Mouse (Mus musculus): Measurements from ENCODE around the gene Rad54l2. TPM values are rescaled to one million over a fixed set of nuclear protein-coding genes. Genes with fewer than 3 reads are reported as not detected.

Gene Rad54l2
- polyA plus RNA-seq, 1 experiment from 2014 or later: 5.3 TPM

DNA sequence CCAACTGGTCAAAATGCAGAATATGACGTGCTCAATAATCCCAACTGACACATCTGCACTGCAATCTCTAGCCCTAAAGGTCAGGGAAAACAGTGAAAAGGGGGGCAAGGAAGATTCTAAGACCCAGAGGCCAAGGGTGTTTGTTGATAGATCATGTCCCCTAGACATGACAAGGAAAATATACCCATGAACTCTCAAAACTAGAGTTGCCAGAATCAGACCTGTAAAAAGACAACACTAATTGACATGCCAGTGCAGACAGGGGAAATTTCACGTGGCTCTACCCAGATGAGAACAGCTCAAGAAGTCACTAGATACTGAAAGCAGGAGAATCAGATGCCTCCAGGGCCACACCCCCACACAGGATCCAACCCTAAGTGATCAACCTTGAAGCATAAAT, 55.3 kb downstream of the Rad54l2 start:
- H3K27ac ChIP-seq (ENCODE audit: low read depth, low read length): no peak overlapping the region
- no peak overlapping the region for H3K4me2 ChIP-seq (ENCODE audit: low read length)
- no peaks in the 10 kb centered on the region for H3K27me3 ChIP-seq (replicated peaks; ENCODE audit: control insufficient read depth, insufficient read depth, low read length)
- WGBS: 88% methylated on average over 2 of the region's 2 CpGs
- no peak overlapping the region for H3K9ac ChIP-seq (ENCODE audit: low read depth, low read length)
- no peaks in the 10 kb centered on the region for H3K4me1 ChIP-seq (ENCODE audit: control insufficient read depth, insufficient read depth, low read depth, low read length)
- no peak overlapping the region for H3K4me3 ChIP-seq (ENCODE audit: low read length)
- no peaks in the 10 kb centered on the region for H3K36me3 ChIP-seq (ENCODE audit: control insufficient read depth, insufficient read depth, low read length)
- no peaks in the 10 kb centered on the region for H3K9me3 ChIP-seq (ENCODE audit: control insufficient read depth, low read length)
- no peak for ATAC-seq

DNA sequence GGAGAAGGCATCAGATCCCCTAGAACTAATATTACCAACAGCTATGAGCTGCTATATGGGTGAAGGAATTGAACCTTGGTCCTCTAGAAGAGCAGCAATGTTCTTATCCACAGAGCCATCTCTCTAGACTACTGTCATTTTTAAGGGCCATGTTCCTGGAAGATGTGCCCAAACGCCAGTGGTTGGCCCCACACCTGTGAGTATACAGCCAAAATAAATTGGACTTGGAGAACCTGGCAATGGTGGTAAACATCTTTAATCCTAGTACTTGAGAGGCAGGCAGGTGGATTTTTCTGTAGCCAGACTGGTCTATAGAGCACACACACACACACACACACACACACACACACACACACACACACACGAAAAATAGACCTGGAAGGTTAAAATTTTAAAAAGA, 59.6 kb downstream of the Rad54l2 start:
- Histone ChIP-seq H3K36me3 (ENCODE audit: control insufficient read depth, insufficient read depth, low read length) (no peaks in the 10 kb centered on the region), H3K9me3 (ENCODE audit: control insufficient read depth, low read length) (no peaks in the 10 kb centered on the region), H3K4me3 (ENCODE audit: low read length) (no peak overlapping the region), H3K9ac (ENCODE audit: low read depth, low read length) (no peak overlapping the region), H3K27me3 (replicated peaks; ENCODE audit: control insufficient read depth, insufficient read depth, low read length) (no peaks in the 10 kb centered on the region), H3K4me2 (ENCODE audit: low read length) (no peak overlapping the region), H3K27ac (ENCODE audit: low read depth, low read length) (no peak overlapping the region), H3K4me1 (ENCODE audit: control insufficient read depth, insufficient read depth, low read depth, low read length) (no peaks in the 10 kb centered on the region)
- ATAC-seq: no peak
- 94% methylated on average over 2 of the region's 2 CpGs for WGBS

- no peaks in the 10 kb centered on the region for H3K4me1 ChIP-seq (ENCODE audit: control insufficient read depth, insufficient read depth, low read depth, low read length)
- no peaks in the 10 kb centered on the region for H3K9me3 ChIP-seq (ENCODE audit: control insufficient read depth, low read length)
- H3K4me2 ChIP-seq (ENCODE audit: low read length): no peak overlapping the region
- 100% methylated on average over 1 of the region's 1 CpGs for WGBS
- no peak overlapping the region for H3K4me3 ChIP-seq (ENCODE audit: low read length)
- H3K27me3 ChIP-seq (replicated peaks; ENCODE audit: control insufficient read depth, insufficient read depth, low read length): no peaks in the 10 kb centered on the region
- no peaks in the 10 kb centered on the region for H3K36me3 ChIP-seq (ENCODE audit: control insufficient read depth, insufficient read depth, low read length)
- ATAC-seq: no peak
- H3K9ac ChIP-seq (ENCODE audit: low read depth, low read length): no peak overlapping the region
- no peak overlapping the region for H3K27ac ChIP-seq (ENCODE audit: low read depth, low read length)
These were observed 62.1 kb downstream of the Rad54l2 start for GRCm38 (mm10) chr9:106726891-106727290.

DNA sequence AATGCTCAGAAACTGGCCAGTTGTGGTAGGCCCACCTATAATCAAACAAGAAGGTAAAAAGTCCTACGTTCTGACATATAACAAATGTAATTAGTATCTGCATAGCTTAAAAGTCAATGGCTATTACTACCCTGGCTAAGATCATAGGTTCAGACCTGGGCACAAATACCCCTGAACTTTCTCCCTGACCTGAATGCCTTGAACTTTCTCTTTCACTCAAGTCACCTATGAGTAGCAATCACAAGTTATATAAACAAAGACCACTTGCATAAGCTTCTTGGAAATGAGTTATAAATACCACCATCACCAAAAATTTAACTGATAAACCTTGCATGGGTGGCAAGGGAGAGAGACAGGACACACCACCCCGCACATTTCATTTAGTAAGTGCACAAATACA, 63.6 kb downstream of the Rad54l2 start:
- Histone ChIP-seq H3K4me2 (ENCODE audit: low read length) (no peak overlapping the region), H3K36me3 (ENCODE audit: control insufficient read depth, insufficient read depth, low read length) (no peaks in the 10 kb centered on the region), H3K27me3 (replicated peaks; ENCODE audit: control insufficient read depth, insufficient read depth, low read length) (no peaks in the 10 kb centered on the region), H3K9me3 (ENCODE audit: control insufficient read depth, low read length) (no peaks in the 10 kb centered on the region), H3K4me1 (ENCODE audit: control insufficient read depth, insufficient read depth, low read depth, low read length) (no peaks in the 10 kb centered on the region), H3K4me3 (ENCODE audit: low read length) (no peak overlapping the region), H3K27ac (ENCODE audit: low read depth, low read length) (no peak overlapping the region), H3K9ac (ENCODE audit: low read depth, low read length) (no peak overlapping the region)
- WGBS: 90% methylated on average over 2 of the region's 2 CpGs
- ATAC-seq: no peak

DNA sequence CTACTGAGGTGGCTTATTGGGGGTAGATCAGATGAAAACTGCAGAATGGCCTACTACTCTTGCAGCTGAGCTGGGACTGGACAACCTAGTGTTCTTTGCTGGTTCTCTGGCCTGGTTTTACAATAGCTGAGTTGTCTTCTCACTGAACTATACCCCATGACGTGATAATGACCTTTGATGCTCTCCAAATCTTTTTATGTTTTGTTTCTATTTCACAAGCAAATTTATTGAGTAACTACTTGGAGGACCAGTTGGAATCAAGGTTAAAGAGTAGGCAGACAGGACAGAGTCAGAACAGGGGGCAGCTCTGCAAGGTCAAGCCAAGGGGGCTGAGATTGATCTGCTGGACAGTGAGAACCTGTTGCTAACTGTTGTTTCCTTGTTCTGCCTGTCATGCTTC, 64.1 kb downstream of the Rad54l2 start:
- Histone ChIP-seq H3K4me3 (ENCODE audit: low read length) (no peak overlapping the region), H3K9ac (ENCODE audit: low read depth, low read length) (no peak overlapping the region), H3K27ac (ENCODE audit: low read depth, low read length) (no peak overlapping the region), H3K36me3 (ENCODE audit: control insufficient read depth, insufficient read depth, low read length) (no peaks in the 10 kb centered on the region; the same call in 1 of the 2 replicates), H3K27me3 (replicated peaks; ENCODE audit: control insufficient read depth, insufficient read depth, low read length) (no peaks in the 10 kb centered on the region), H3K9me3 (ENCODE audit: control insufficient read depth, low read length) (no peaks in the 10 kb centered on the region), H3K4me1 (ENCODE audit: control insufficient read depth, insufficient read depth, low read depth, low read length) (no peaks in the 10 kb centered on the region), H3K4me2 (ENCODE audit: low read length) (no peak overlapping the region)
- 90% methylated on average over 1 of the region's 1 CpGs for WGBS
- ATAC-seq: no peak

- 97% methylated on average over 4 of the region's 4 CpGs for WGBS
- no peak overlapping the region for H3K27ac ChIP-seq (ENCODE audit: low read depth, low read length)
- no peaks in the 10 kb centered on the region for H3K27me3 ChIP-seq (replicated peaks; ENCODE audit: control insufficient read depth, insufficient read depth, low read length)
- H3K4me3 ChIP-seq (ENCODE audit: low read length): no peak overlapping the region
- ATAC-seq: no peak
- H3K4me1 ChIP-seq (ENCODE audit: control insufficient read depth, insufficient read depth, low read depth, low read length): no peaks in the 10 kb centered on the region
- no peak overlapping the region for H3K9ac ChIP-seq (ENCODE audit: low read depth, low read length)
- H3K9me3 ChIP-seq (ENCODE audit: control insufficient read depth, low read length): no peaks in the 10 kb centered on the region
- peaks cover 17% of the 10 kb centered on the region for H3K36me3 ChIP-seq (ENCODE audit: control insufficient read depth, insufficient read depth, low read length)
- no peak overlapping the region for H3K4me2 ChIP-seq (ENCODE audit: low read length)
These were observed 72.3 kb downstream of the Rad54l2 start for GRCm38 (mm10) chr9:106716729-106717128.

DNA sequence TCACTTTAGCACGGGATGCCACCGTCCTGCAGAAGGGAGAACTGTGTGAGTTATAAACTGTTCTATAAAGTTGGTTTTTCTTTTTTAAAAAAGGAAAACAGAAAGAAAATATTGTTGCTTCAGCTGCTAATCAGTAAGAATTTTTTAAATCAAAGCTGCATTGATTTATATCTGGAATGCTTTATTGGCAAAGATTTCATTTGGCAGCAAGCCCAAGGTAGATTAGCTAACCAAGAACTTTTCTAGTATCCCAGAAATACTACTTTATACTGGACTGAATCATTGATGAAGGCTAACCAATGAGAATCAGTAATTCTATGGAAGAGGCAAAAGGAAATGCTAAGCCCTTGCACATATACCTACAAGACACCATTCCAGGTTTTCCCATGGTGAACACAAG, 72.8 kb downstream of the Rad54l2 start:
- H3K27ac ChIP-seq (ENCODE audit: low read depth, low read length): no peak overlapping the region
- H3K4me3 ChIP-seq (ENCODE audit: low read length): no peak overlapping the region
- H3K36me3 ChIP-seq (ENCODE audit: control insufficient read depth, insufficient read depth, low read length): peaks cover 17% of the 10 kb centered on the region
- 97% methylated on average over 2 of the region's 2 CpGs for WGBS
- ATAC-seq: no peak
- no peak overlapping the region for H3K9ac ChIP-seq (ENCODE audit: low read depth, low read length)
- no peaks in the 10 kb centered on the region for H3K9me3 ChIP-seq (ENCODE audit: control insufficient read depth, low read length)
- H3K4me2 ChIP-seq (ENCODE audit: low read length): no peak overlapping the region
- no peaks in the 10 kb centered on the region for H3K27me3 ChIP-seq (replicated peaks; ENCODE audit: control insufficient read depth, insufficient read depth, low read length)
- no peaks in the 10 kb centered on the region for H3K4me1 ChIP-seq (ENCODE audit: control insufficient read depth, insufficient read depth, low read depth, low read length)

DNA sequence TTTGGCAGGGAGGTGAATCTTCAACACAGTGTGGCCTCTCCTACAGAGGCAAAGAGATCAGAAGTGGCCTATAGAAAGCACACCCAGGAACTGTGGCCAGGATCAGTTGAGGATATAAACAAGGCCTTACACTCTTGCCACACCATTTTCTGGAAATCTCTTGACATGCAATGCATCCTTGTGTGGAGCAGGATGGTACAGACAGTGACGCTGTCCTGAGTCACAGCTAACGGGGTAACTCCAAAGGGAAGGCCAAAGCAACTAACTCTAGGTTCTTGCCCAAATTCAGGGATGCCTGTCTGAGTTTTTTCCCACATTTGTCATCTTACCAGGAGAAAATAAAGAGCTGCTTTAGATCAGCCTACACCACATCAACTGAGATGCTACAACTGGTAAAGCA, 76.5 kb downstream of the Rad54l2 start:
- H3K27me3 ChIP-seq (replicated peaks; ENCODE audit: control insufficient read depth, insufficient read depth, low read length): no peaks in the 10 kb centered on the region
- H3K9me3 ChIP-seq (ENCODE audit: control insufficient read depth, low read length): no peaks in the 10 kb centered on the region
- peaks cover 33% of the 10 kb centered on the region for H3K36me3 ChIP-seq (ENCODE audit: control insufficient read depth, insufficient read depth, low read length)
- no peak overlapping the region for H3K4me2 ChIP-seq (ENCODE audit: low read length)
- no peaks in the 10 kb centered on the region for H3K4me1 ChIP-seq (ENCODE audit: control insufficient read depth, insufficient read depth, low read depth, low read length)
- no peak overlapping the region for H3K27ac ChIP-seq (ENCODE audit: low read depth, low read length)
- ATAC-seq: no peak
- 97% methylated on average over 2 of the region's 2 CpGs for WGBS
- no peak overlapping the region for H3K9ac ChIP-seq (ENCODE audit: low read depth, low read length)
- no peak overlapping the region for H3K4me3 ChIP-seq (ENCODE audit: low read length)

GRCm38 (mm10) chr9:106692973-106693481, 96.0 kb downstream of the Rad54l2 start:
- no peak overlapping the region for H3K9ac ChIP-seq (ENCODE audit: low read depth, low read length)
- 80% methylated on average over 11 of the region's 11 CpGs for WGBS
- no peaks in the 10 kb centered on the region for H3K4me1 ChIP-seq (ENCODE audit: control insufficient read depth, insufficient read depth, low read depth, low read length)
- no peak overlapping the region for H3K4me3 ChIP-seq (ENCODE audit: low read length)
- no peak overlapping the region for H3K4me2 ChIP-seq (ENCODE audit: low read length)
- ATAC-seq: peak; percentile 85
- peaks cover 4% of the 10 kb centered on the region for H3K36me3 ChIP-seq (ENCODE audit: control insufficient read depth, insufficient read depth, low read length)
- H3K9me3 ChIP-seq (ENCODE audit: control insufficient read depth, low read length): no peaks in the 10 kb centered on the region
- no peaks in the 10 kb centered on the region for H3K27me3 ChIP-seq (replicated peaks; ENCODE audit: control insufficient read depth, insufficient read depth, low read length)
- no peak overlapping the region; the same call in 1 of the 2 replicates for H3K27ac ChIP-seq (ENCODE audit: low read depth, low read length)

GRCm38 (mm10) chr9:106688834-106689233, 100.2 kb downstream of the Rad54l2 start:
- peaks cover 4% of the 10 kb centered on the region; the same call in 1 of the 2 replicates for H3K36me3 ChIP-seq (ENCODE audit: control insufficient read depth, insufficient read depth, low read length)
- H3K27ac ChIP-seq (ENCODE audit: low read depth, low read length): no peak overlapping the region
- no peaks in the 10 kb centered on the region for H3K9me3 ChIP-seq (ENCODE audit: control insufficient read depth, low read length)
- H3K4me1 ChIP-seq (ENCODE audit: control insufficient read depth, insufficient read depth, low read depth, low read length): peaks cover 7% of the 10 kb centered on the region
- no peak overlapping the region for H3K9ac ChIP-seq (ENCODE audit: low read depth, low read length)
- no peak overlapping the region for H3K4me2 ChIP-seq (ENCODE audit: low read length)
- no peak overlapping the region for H3K4me3 ChIP-seq (ENCODE audit: low read length)
- 87% methylated on average over 8 of the region's 8 CpGs for WGBS
- no peak for ATAC-seq
- H3K27me3 ChIP-seq (replicated peaks; ENCODE audit: control insufficient read depth, insufficient read depth, low read length): no peaks in the 10 kb centered on the region
